ENCODE assay signal across 8 mouse cellular contexts in genomic region chr1:23762136-23762687, GRCm38 (mm10). TPM values are rescaled to one million over a fixed set of nuclear protein-coding genes. Genes with fewer than 3 reads are reported as not detected.
DNase-seq lines count a peak whose midpoint lies in the region; ATAC-seq and TF ChIP-seq lines count a peak whose summit lies in the region.

No protein-coding gene starts in this region.

- no peak for ATAC-seq in erythroblast, adult 5-6 weeks (replicated peaks; ENCODE audit: low FRiP score, poor library complexity, severe bottlenecking)
- ATAC-seq in forebrain, embryonic 11.5 days (replicated peaks; ENCODE audit: low FRiP score) = peak; percentile 47
- peak; percentile 18 to 23; a peak in 2 of 4 replicates for ATAC-seq in hematopoietic stem cell, adult 5-6 weeks (replicated peaks in 1 of 2; ENCODE audit: insufficient read depth in 1 of 2, low FRiP score in 2 of 2, low TSS enrichment in 1 of 2, low read depth in 1 of 2, poor library complexity in 2 of 2, severe bottlenecking in 2 of 2)

- peak overlapping the region; percentile 63 for H3K9ac ChIP-seq in forebrain, embryonic 11.5 days (ENCODE audit: low read length)

- peak overlapping the region; percentile 7 for H3K4me3 ChIP-seq in erythroblast, embryonic 14.5 days (replicated peaks)
- H3K4me3 ChIP-seq in forebrain, embryonic 11.5 days (ENCODE audit: low read depth, low read length) = peak overlapping the region; percentile 57

- H3K4me2 ChIP-seq in forebrain, embryonic 11.5 days (ENCODE audit: low read depth, low read length, severe bottlenecking) = peak overlapping the region; percentile 97

- no peaks in the 10 kb centered on the region for H3K36me3 ChIP-seq in erythroblast, embryonic 14.5 days (ENCODE audit: control insufficient read depth)
- H3K36me3 ChIP-seq in forebrain, embryonic 11.5 days (ENCODE audit: control insufficient read depth, insufficient read depth, low read length) = no peaks in the 10 kb centered on the region

- no peak overlapping the region for H3K27ac ChIP-seq in forebrain, embryonic 11.5 days (ENCODE audit: low read depth, low read length)

- 0% methylated on average over 45 of the region's 45 CpGs for WGBS in forebrain, embryonic 11.5 days

- peaks cover 6% of the 10 kb centered on the region for H3K4me1 ChIP-seq in erythroblast, embryonic 14.5 days (ENCODE audit: control insufficient read depth)
- peaks cover 6% of the 10 kb centered on the region for H3K4me1 ChIP-seq in forebrain, embryonic 11.5 days (replicated peaks; ENCODE audit: control insufficient read depth, insufficient read depth, low read length)

- TF ChIP-seq POLR2A in brain, embryonic 14.5 days (IDR thresholded peaks at IDR 0.05; ENCODE audit: borderline replicate concordance, extremely low read depth, insufficient read depth, insufficient read length, poor library complexity, severe bottlenecking) = no peak

- DNase-seq in brain, embryonic 14.5 days (ENCODE audit: low read depth) = peak; percentile 71
- DNase-seq in forebrain, embryonic 11.5 days (ENCODE audit: low spot score) = peak; percentile 78
- peak; percentile 49 to 67 for DNase-seq in layer of hippocampus, postnatal 10 days (ENCODE audit: low spot score in 2 of 2)
- peak; percentile 25 to 33 for DNase-seq in lung, postnatal 4 days
- peak; percentile 9 to 16 for DNase-seq in right cerebral cortex, postnatal 36 days (ENCODE audit: low spot score in 2 of 2)

- TF ChIP-seq CTCF in brain, embryonic 14.5 days (IDR thresholded peaks at IDR 0.05; ENCODE audit: borderline replicate concordance, extremely low read depth, insufficient read depth, insufficient read length) = no peak

- peaks cover 56% of the 10 kb centered on the region for H3K27me3 ChIP-seq in erythroblast, embryonic 14.5 days (ENCODE audit: control insufficient read depth)
- H3K27me3 ChIP-seq in forebrain, embryonic 11.5 days (ENCODE audit: control insufficient read depth, insufficient read depth, low read length) = peaks cover 20% of the 10 kb centered on the region

- no peaks in the 10 kb centered on the region for H3K9me3 ChIP-seq in erythroblast, embryonic 14.5 days (ENCODE audit: control insufficient read depth, low read length)
- no peaks in the 10 kb centered on the region for H3K9me3 ChIP-seq in forebrain, embryonic 11.5 days (ENCODE audit: control insufficient read depth, low read length)

RNA-seq across cellular contexts. Expression of gene B3gat2, which starts 0.7 kb away (rescaled TPM):
- polyA plus RNA-seq in erythroblast, embryonic 14.5 days (2012) = 0.01 TPM in 1 of 2 replicates, not detected in the other
- total RNA-seq in erythroblast, adult 5-6 weeks (2015; ENCODE audit: low replicate concordance) = not detected in 2 replicates
- total RNA-seq in erythroblast, adult 5-6 weeks (2017; ENCODE audit: low replicate concordance) = 0.43 and 3.1 TPM in 2 replicates
- 20.4 and 24.5 TPM in 2 replicates for polyA plus RNA-seq in brain, embryonic 14.5 days (2012; rRNA removed)
- 1.0 and 1.1 TPM in 2 replicates for polyA plus RNA-seq in forebrain, embryonic 11.5 days (2014; fragmentation: Nextera tagmentation; extraction: Ambion mirVana)
- 0.19 TPM in 1 of 2 replicates, not detected in the other for total RNA-seq in hematopoietic stem cell, adult 5-6 weeks (2017)
- total RNA-seq in layer of hippocampus, postnatal 10 days (2021) = 10 to 100 TPM; 19.9 to 22.8 TPM

Comparison
In these comparisons a context has a peak if more than half of its experiments do, and no peak if none do; other contexts are left out.
1. DNase-seq: peak in every context shown above with its lines; median percentile 78 in forebrain, embryonic 11.5 days; 71 in brain, embryonic 14.5 days; 58 in layer of hippocampus, postnatal 10 days; 29 in lung, postnatal 4 days; 12 in right cerebral cortex, postnatal 36 days.
2. RNA of gene B3gat2, which starts 0.7 kb away (total RNA-seq): 19.9 to 22.8 TPM in layer of hippocampus, postnatal 10 days; 0.43 to 3.1 TPM in erythroblast, adult 5-6 weeks and 0.19 TPM in hematopoietic stem cell, adult 5-6 weeks; every median in the first group is over 4 times any median in the second.